Mouse (Mus musculus): ENCODE measurements around the gene Spryd3. TPM values are rescaled to one million over a fixed set of nuclear protein-coding genes. Genes with fewer than 3 reads are reported as not detected.

The Spryd3 gene
- polyA plus RNA-seq, 1 experiment from 2014 or later = 61.8 TPM

GRCm38 (mm10) chr15:102100161-102100981 lies 35.7 kb downstream of the Spryd3 start, which contains the start of gene Tns2:
Tns2 (plus strand) TSS chr15:102100413.
- peak; percentile 47 for ATAC-seq (ENCODE audit: low read depth)
- WGBS = 1% methylated on average over 44 of the region's 82 CpGs
- Histone ChIP-seq H3K4me1 (ENCODE audit: control insufficient read depth, insufficient read depth, low read length) (peaks cover 11% of the 10 kb centered on the region), H3K27me3 (ENCODE audit: control insufficient read depth, insufficient read depth, low read length) (no peaks in the 10 kb centered on the region), H3K4me3 (ENCODE audit: low read depth, low read length) (peak within 1 kb of the TSS; percentile 43), H3K27ac (ENCODE audit: low read depth, low read length) (peak within 1 kb of the TSS; percentile 44; the same call in 1 of the 2 replicates), H3K36me3 (ENCODE audit: control insufficient read depth, insufficient read depth, low read length) (peaks cover 12% of the 10 kb centered on the region; the same call in 1 of the 2 replicates), H3K4me2 (ENCODE audit: low read depth, low read length) (peak within 1 kb of the TSS; percentile 76), H3K9me3 (ENCODE audit: control insufficient read depth, low read length) (no peaks in the 10 kb centered on the region), H3K9ac (replicated peaks; ENCODE audit: low read depth, low read length) (peak within 1 kb of the TSS; percentile 57)

GRCm38 (mm10) chr15:102099771-102100160 lies 36.3 kb downstream of the Spryd3 start:
- peaks cover 18% of the 10 kb centered on the region for H3K36me3 ChIP-seq (ENCODE audit: control insufficient read depth, insufficient read depth, low read length)
- peak overlapping the region; percentile 57 for H3K9ac ChIP-seq (replicated peaks; ENCODE audit: low read depth, low read length)
- peak overlapping the region; percentile 44; the same call in 1 of the 2 replicates for H3K27ac ChIP-seq (ENCODE audit: low read depth, low read length)
- peak overlapping the region; percentile 43 for H3K4me3 ChIP-seq (ENCODE audit: low read depth, low read length)
- no peaks in the 10 kb centered on the region for H3K9me3 ChIP-seq (ENCODE audit: control insufficient read depth, low read length)
- H3K4me2 ChIP-seq (ENCODE audit: low read depth, low read length) = peak overlapping the region; percentile 76
- H3K27me3 ChIP-seq (ENCODE audit: control insufficient read depth, insufficient read depth, low read length) = no peaks in the 10 kb centered on the region
- 24% methylated on average over 8 of the region's 8 CpGs for WGBS
- H3K4me1 ChIP-seq (ENCODE audit: control insufficient read depth, insufficient read depth, low read length) = peaks cover 11% of the 10 kb centered on the region
- no peak for ATAC-seq (ENCODE audit: low read depth)

GRCm38 (mm10) chr15:102099260-102099659 lies 36.8 kb downstream of the Spryd3 start:
- H3K9ac ChIP-seq (replicated peaks; ENCODE audit: low read depth, low read length) = no peak overlapping the region
- H3K4me3 ChIP-seq (ENCODE audit: low read depth, low read length) = no peak overlapping the region
- ATAC-seq (ENCODE audit: low read depth) = no peak
- peak overlapping the region; percentile 76; the same call in 1 of the 2 replicates for H3K4me2 ChIP-seq (ENCODE audit: low read depth, low read length)
- H3K9me3 ChIP-seq (ENCODE audit: control insufficient read depth, low read length) = no peaks in the 10 kb centered on the region
- H3K27ac ChIP-seq (ENCODE audit: low read depth, low read length) = no peak overlapping the region
- no peaks in the 10 kb centered on the region for H3K27me3 ChIP-seq (ENCODE audit: control insufficient read depth, insufficient read depth, low read length)
- peaks cover 11% of the 10 kb centered on the region for H3K4me1 ChIP-seq (ENCODE audit: control insufficient read depth, insufficient read depth, low read length)
- peaks cover 21% of the 10 kb centered on the region for H3K36me3 ChIP-seq (ENCODE audit: control insufficient read depth, insufficient read depth, low read length)
- 51% methylated on average over 5 of the region's 5 CpGs for WGBS

GRCm38 (mm10) chr15:102097991-102098555 lies 38.0 kb downstream of the Spryd3 start:
- Histone ChIP-seq H3K4me1 (ENCODE audit: control insufficient read depth, insufficient read depth, low read length) (peaks cover 11% of the 10 kb centered on the region), H3K27me3 (ENCODE audit: control insufficient read depth, insufficient read depth, low read length) (no peaks in the 10 kb centered on the region), H3K9ac (replicated peaks; ENCODE audit: low read depth, low read length) (no peak overlapping the region), H3K27ac (ENCODE audit: low read depth, low read length) (no peak overlapping the region), H3K36me3 (ENCODE audit: control insufficient read depth, insufficient read depth, low read length) (peaks cover 33% of the 10 kb centered on the region), H3K4me3 (ENCODE audit: low read depth, low read length) (no peak overlapping the region), H3K9me3 (ENCODE audit: control insufficient read depth, low read length) (no peaks in the 10 kb centered on the region), H3K4me2 (ENCODE audit: low read depth, low read length) (no peak overlapping the region)
- 22% methylated on average over 5 of the region's 5 CpGs for WGBS
- ATAC-seq (ENCODE audit: low read depth) = no peak

GRCm38 (mm10) chr15:102097147-102097915 lies 38.7 kb downstream of the Spryd3 start:
- no peak overlapping the region for H3K9ac ChIP-seq (replicated peaks; ENCODE audit: low read depth, low read length)
- peaks cover 40% of the 10 kb centered on the region for H3K36me3 ChIP-seq (ENCODE audit: control insufficient read depth, insufficient read depth, low read length)
- H3K9me3 ChIP-seq (ENCODE audit: control insufficient read depth, low read length) = no peaks in the 10 kb centered on the region
- no peak overlapping the region for H3K27ac ChIP-seq (ENCODE audit: low read depth, low read length)
- 82% methylated on average over 8 of the region's 8 CpGs for WGBS
- peaks cover 11% of the 10 kb centered on the region for H3K4me1 ChIP-seq (ENCODE audit: control insufficient read depth, insufficient read depth, low read length)
- no peak overlapping the region for H3K4me3 ChIP-seq (ENCODE audit: low read depth, low read length)
- H3K4me2 ChIP-seq (ENCODE audit: low read depth, low read length) = no peak overlapping the region
- no peak for ATAC-seq (ENCODE audit: low read depth)
- H3K27me3 ChIP-seq (ENCODE audit: control insufficient read depth, insufficient read depth, low read length) = no peaks in the 10 kb centered on the region

GRCm38 (mm10) chr15:102094988-102095387 lies 41.0 kb downstream of the Spryd3 start:
- Histone ChIP-seq H3K27me3 (ENCODE audit: control insufficient read depth, insufficient read depth, low read length) (no peaks in the 10 kb centered on the region), H3K9me3 (ENCODE audit: control insufficient read depth, low read length) (no peaks in the 10 kb centered on the region), H3K9ac (replicated peaks; ENCODE audit: low read depth, low read length) (no peak overlapping the region), H3K36me3 (ENCODE audit: control insufficient read depth, insufficient read depth, low read length) (peaks cover 63% of the 10 kb centered on the region), H3K4me3 (ENCODE audit: low read depth, low read length) (no peak overlapping the region), H3K4me2 (ENCODE audit: low read depth, low read length) (no peak overlapping the region), H3K4me1 (ENCODE audit: control insufficient read depth, insufficient read depth, low read length) (peaks cover 5% of the 10 kb centered on the region), H3K27ac (ENCODE audit: low read depth, low read length) (no peak overlapping the region)
- no peak for ATAC-seq (ENCODE audit: low read depth)
- WGBS = 90% methylated on average over 16 of the region's 16 CpGs

GRCm38 (mm10) chr15:102094157-102094556 lies 41.9 kb downstream of the Spryd3 start:
- H3K36me3 ChIP-seq (ENCODE audit: control insufficient read depth, insufficient read depth, low read length) = peaks cover 70% of the 10 kb centered on the region
- H3K4me3 ChIP-seq (ENCODE audit: low read depth, low read length) = no peak overlapping the region
- H3K27me3 ChIP-seq (ENCODE audit: control insufficient read depth, insufficient read depth, low read length) = no peaks in the 10 kb centered on the region
- H3K4me2 ChIP-seq (ENCODE audit: low read depth, low read length) = no peak overlapping the region
- no peak for ATAC-seq (ENCODE audit: low read depth)
- no peaks in the 10 kb centered on the region for H3K4me1 ChIP-seq (ENCODE audit: control insufficient read depth, insufficient read depth, low read length)
- no peak overlapping the region for H3K9ac ChIP-seq (replicated peaks; ENCODE audit: low read depth, low read length)
- no peaks in the 10 kb centered on the region for H3K9me3 ChIP-seq (ENCODE audit: control insufficient read depth, low read length)
- H3K27ac ChIP-seq (ENCODE audit: low read depth, low read length) = no peak overlapping the region
- WGBS = 23% methylated on average over 2 of the region's 2 CpGs

- no peak for ATAC-seq (ENCODE audit: low read depth)
- Histone ChIP-seq H3K9ac (replicated peaks; ENCODE audit: low read depth, low read length) (no peak overlapping the region), H3K4me1 (ENCODE audit: control insufficient read depth, insufficient read depth, low read length) (no peaks in the 10 kb centered on the region), H3K27ac (ENCODE audit: low read depth, low read length) (no peak overlapping the region), H3K4me3 (ENCODE audit: low read depth, low read length) (no peak overlapping the region), H3K9me3 (ENCODE audit: control insufficient read depth, low read length) (no peaks in the 10 kb centered on the region), H3K4me2 (ENCODE audit: low read depth, low read length) (no peak overlapping the region), H3K27me3 (ENCODE audit: control insufficient read depth, insufficient read depth, low read length) (no peaks in the 10 kb centered on the region), H3K36me3 (ENCODE audit: control insufficient read depth, insufficient read depth, low read length) (peaks cover 87% of the 10 kb centered on the region)
- 96% methylated on average over 4 of the region's 4 CpGs for WGBS
Measured at GRCm38 (mm10) chr15:102092222-102092621, 43.8 kb downstream of the Spryd3 start.

Measured in neural tube, embryonic 14.5 days (tissue).